Mouse (Mus musculus): ENCODE measurements around the gene Dpy19l1. TPM values are rescaled to one million over a fixed set of nuclear protein-coding genes. Genes with fewer than 3 reads are reported as not detected.
A peak's percentile ranks its signal among the peaks of the same experiment; 100 is the strongest.

Dpy19l1 gene
- polyA plus RNA-seq, 1 experiment from 2014 or later: 28.2 TPM

- Histone ChIP-seq H3K36me3 (ENCODE audit: control insufficient read depth, insufficient read depth) (peaks cover 4% of the 10 kb centered on the region; the same call in 1 of the 2 replicates), H3K9me3 (ENCODE audit: control insufficient read depth, low read length) (0 out of 2 replicates have a peak, but pooled peaks cover 6% of the 10 kb centered on the region), H3K4me1 (replicated peaks; ENCODE audit: control insufficient read depth, insufficient read depth, low read length) (no peaks in the 10 kb centered on the region), H3K4me3 (replicated peaks; ENCODE audit: low read length) (no peak overlapping the region), H3K9ac (replicated peaks; ENCODE audit: low read depth, low read length) (no peak overlapping the region), H3K4me2 (ENCODE audit: low read length) (no peak overlapping the region), H3K27ac (ENCODE audit: low read length) (no peak overlapping the region), H3K27me3 (replicated peaks; ENCODE audit: control insufficient read depth, insufficient read depth, low read length) (no peaks in the 10 kb centered on the region)
- no peak for ATAC-seq
- WGBS: 91% methylated on average over 1 of the region's 1 CpGs
These were observed 92.5 kb downstream of the Dpy19l1 start for GRCm38 (mm10) chr9:24410439-24410838.

GRCm38 (mm10) chr9:24407992-24408391 lies 94.9 kb downstream of the Dpy19l1 start:
- Histone ChIP-seq H3K4me2 (ENCODE audit: low read length) (no peak overlapping the region), H3K9me3 (ENCODE audit: control insufficient read depth, low read length) (0 out of 2 replicates have a peak, but pooled peaks cover 6% of the 10 kb centered on the region), H3K27ac (ENCODE audit: low read length) (no peak overlapping the region), H3K36me3 (ENCODE audit: control insufficient read depth, insufficient read depth) (no peaks in the 10 kb centered on the region), H3K4me3 (replicated peaks; ENCODE audit: low read length) (no peak overlapping the region), H3K9ac (replicated peaks; ENCODE audit: low read depth, low read length) (no peak overlapping the region), H3K4me1 (replicated peaks; ENCODE audit: control insufficient read depth, insufficient read depth, low read length) (no peaks in the 10 kb centered on the region), H3K27me3 (replicated peaks; ENCODE audit: control insufficient read depth, insufficient read depth, low read length) (no peaks in the 10 kb centered on the region)
- 76% methylated on average over 3 of the region's 3 CpGs for WGBS
- no peak for ATAC-seq

GRCm38 (mm10) chr9:24394146-24394545 lies 108.8 kb downstream of the Dpy19l1 start:
- Histone ChIP-seq H3K9ac (replicated peaks; ENCODE audit: low read depth, low read length) (no peak overlapping the region), H3K4me2 (ENCODE audit: low read length) (no peak overlapping the region), H3K27ac (ENCODE audit: low read length) (no peak overlapping the region; the same call in 1 of the 2 replicates), H3K9me3 (ENCODE audit: control insufficient read depth, low read length) (no peaks in the 10 kb centered on the region; the same call in 1 of the 2 replicates), H3K4me3 (replicated peaks; ENCODE audit: low read length) (no peak overlapping the region), H3K4me1 (replicated peaks; ENCODE audit: control insufficient read depth, insufficient read depth, low read length) (peaks cover 3% of the 10 kb centered on the region; the same call in 1 of the 2 replicates), H3K27me3 (replicated peaks; ENCODE audit: control insufficient read depth, insufficient read depth, low read length) (no peaks in the 10 kb centered on the region), H3K36me3 (ENCODE audit: control insufficient read depth, insufficient read depth) (no peaks in the 10 kb centered on the region)
- no peak for ATAC-seq
- WGBS: 56% methylated on average over 3 of the region's 3 CpGs

GRCm38 (mm10) chr9:24390807-24391370 lies 112.1 kb downstream of the Dpy19l1 start:
- Histone ChIP-seq H3K27me3 (replicated peaks; ENCODE audit: control insufficient read depth, insufficient read depth, low read length) (no peaks in the 10 kb centered on the region), H3K4me3 (replicated peaks; ENCODE audit: low read length) (no peak overlapping the region), H3K4me2 (ENCODE audit: low read length) (no peak overlapping the region), H3K27ac (ENCODE audit: low read length) (peak overlapping the region; percentile 58), H3K36me3 (ENCODE audit: control insufficient read depth, insufficient read depth) (no peaks in the 10 kb centered on the region), H3K9ac (replicated peaks; ENCODE audit: low read depth, low read length) (no peak overlapping the region), H3K4me1 (replicated peaks; ENCODE audit: control insufficient read depth, insufficient read depth, low read length) (peaks cover 3% of the 10 kb centered on the region; the same call in 1 of the 2 replicates), H3K9me3 (ENCODE audit: control insufficient read depth, low read length) (no peaks in the 10 kb centered on the region)
- 58% methylated on average over 8 of the region's 8 CpGs for WGBS
- peak; percentile 96 for ATAC-seq

GRCm38 (mm10) chr9:24387230-24387629 lies 115.7 kb downstream of the Dpy19l1 start:
- no peaks in the 10 kb centered on the region; the same call in 1 of the 2 replicates for H3K4me1 ChIP-seq (replicated peaks; ENCODE audit: control insufficient read depth, insufficient read depth, low read length)
- H3K27me3 ChIP-seq (replicated peaks; ENCODE audit: control insufficient read depth, insufficient read depth, low read length): no peaks in the 10 kb centered on the region
- no peaks in the 10 kb centered on the region for H3K9me3 ChIP-seq (ENCODE audit: control insufficient read depth, low read length)
- H3K4me3 ChIP-seq (replicated peaks; ENCODE audit: low read length): no peak overlapping the region
- no peak overlapping the region for H3K27ac ChIP-seq (ENCODE audit: low read length)
- H3K36me3 ChIP-seq (ENCODE audit: control insufficient read depth, insufficient read depth): no peaks in the 10 kb centered on the region
- no peak for ATAC-seq
- no peak overlapping the region for H3K9ac ChIP-seq (replicated peaks; ENCODE audit: low read depth, low read length)
- H3K4me2 ChIP-seq (ENCODE audit: low read length): no peak overlapping the region

- Histone ChIP-seq H3K27ac (ENCODE audit: low read length) (no peak overlapping the region), H3K9me3 (ENCODE audit: control insufficient read depth, low read length) (no peaks in the 10 kb centered on the region), H3K9ac (replicated peaks; ENCODE audit: low read depth, low read length) (no peak overlapping the region), H3K27me3 (replicated peaks; ENCODE audit: control insufficient read depth, insufficient read depth, low read length) (no peaks in the 10 kb centered on the region), H3K36me3 (ENCODE audit: control insufficient read depth, insufficient read depth) (no peaks in the 10 kb centered on the region), H3K4me2 (ENCODE audit: low read length) (no peak overlapping the region), H3K4me1 (replicated peaks; ENCODE audit: control insufficient read depth, insufficient read depth, low read length) (no peaks in the 10 kb centered on the region), H3K4me3 (replicated peaks; ENCODE audit: low read length) (no peak overlapping the region)
- WGBS: 83% methylated on average over 3 of the region's 3 CpGs
- no peak for ATAC-seq
These were observed 123.6 kb downstream of the Dpy19l1 start for GRCm38 (mm10) chr9:24379321-24379720.

GRCm38 (mm10) chr9:24378848-24379247 lies 124.1 kb downstream of the Dpy19l1 start:
- no peaks in the 10 kb centered on the region for H3K4me1 ChIP-seq (replicated peaks; ENCODE audit: control insufficient read depth, insufficient read depth, low read length)
- ATAC-seq: no peak
- H3K27ac ChIP-seq (ENCODE audit: low read length): no peak overlapping the region
- no peak overlapping the region for H3K9ac ChIP-seq (replicated peaks; ENCODE audit: low read depth, low read length)
- H3K36me3 ChIP-seq (ENCODE audit: control insufficient read depth, insufficient read depth): no peaks in the 10 kb centered on the region
- H3K9me3 ChIP-seq (ENCODE audit: control insufficient read depth, low read length): no peaks in the 10 kb centered on the region
- no peaks in the 10 kb centered on the region for H3K27me3 ChIP-seq (replicated peaks; ENCODE audit: control insufficient read depth, insufficient read depth, low read length)
- H3K4me2 ChIP-seq (ENCODE audit: low read length): no peak overlapping the region
- WGBS: 93% methylated on average over 2 of the region's 2 CpGs
- H3K4me3 ChIP-seq (replicated peaks; ENCODE audit: low read length): no peak overlapping the region

Other genes starting within 250 kb of the Dpy19l1 start
- gene Cypt4, start 122.1 kb upstream of the Dpy19l1 start, polyA plus RNA-seq (2015; fragmentation: Nextera tagmentation; extraction: Ambion mirVana): not detected in 2 replicates
- 0.22 and 0.45 TPM in 2 replicates for gene Dpy19l2, start 193.2 kb upstream of the Dpy19l1 start, polyA plus RNA-seq (2015; fragmentation: Nextera tagmentation; extraction: Ambion mirVana)

All from forebrain, embryonic 16.5 days (tissue).